In the genomic region with DNA sequence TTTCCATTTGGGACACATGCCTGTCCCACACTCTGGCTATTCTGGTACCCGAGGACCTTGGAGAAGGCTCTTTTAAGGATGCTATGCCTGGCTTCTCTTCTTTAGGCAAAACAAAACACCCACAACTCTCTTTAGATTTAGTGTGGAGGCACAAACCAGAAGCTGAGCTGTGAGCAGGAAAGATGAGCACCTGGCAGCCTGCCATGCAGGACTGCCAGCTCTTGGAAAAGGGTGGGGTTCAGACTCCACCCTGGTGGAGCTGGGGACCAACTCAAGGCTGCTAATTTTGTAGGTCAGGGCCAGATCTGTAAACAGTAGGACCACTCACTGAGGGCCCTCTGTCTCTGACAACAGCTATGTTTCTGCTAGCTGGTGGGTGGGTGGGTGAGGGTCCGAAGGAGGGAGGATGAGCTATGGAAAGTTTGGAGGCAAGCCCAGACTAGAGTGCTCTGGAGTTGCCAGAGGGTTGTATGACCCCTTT, we compare ENCODE assay signal across 8 mouse cellular contexts. TPM values are rescaled to one million over a fixed set of nuclear protein-coding genes. Genes with fewer than 3 reads are reported as not detected.
DNase-seq lines count a peak whose midpoint lies in the region; ATAC-seq and TF ChIP-seq lines count a peak whose summit lies in the region.

No protein-coding gene starts in this region.

- TF ChIP-seq CTCF in liver, postnatal 0 days (IDR thresholded peaks at IDR 0.05; ENCODE audit: low read depth) = no peak

- no peaks in the 10 kb centered on the region for H3K27me3 ChIP-seq in hindbrain, embryonic 15.5 days
- no peaks in the 10 kb centered on the region for H3K27me3 ChIP-seq in hindbrain, embryonic 11.5 days (ENCODE audit: control insufficient read depth, insufficient read depth, low read length)
- no peaks in the 10 kb centered on the region for H3K27me3 ChIP-seq in erythroblast, embryonic 14.5 days (ENCODE audit: control insufficient read depth)
- H3K27me3 ChIP-seq in liver, postnatal 0 days (ENCODE audit: insufficient read depth, low read length) = no peaks in the 10 kb centered on the region

- no peak overlapping the region for H3K9ac ChIP-seq in hindbrain, embryonic 15.5 days
- H3K9ac ChIP-seq in hindbrain, embryonic 11.5 days (ENCODE audit: low read depth, low read length) = no peak overlapping the region
- 0 out of 2 replicates have a peak overlapping the region, but pooled peaks have one; percentile 9 for H3K9ac ChIP-seq in liver, postnatal 0 days (replicated peaks)

- WGBS in hindbrain, embryonic 15.5 days = 63% methylated on average over 2 of the region's 2 CpGs
- WGBS in hindbrain, embryonic 11.5 days = 85% methylated on average over 2 of the region's 2 CpGs
- 61% methylated on average over 2 of the region's 2 CpGs for WGBS in liver, postnatal 0 days (ENCODE audit: insufficient replicate concordance)

- no peaks in the 10 kb centered on the region for H3K9me3 ChIP-seq in hindbrain, embryonic 15.5 days
- H3K9me3 ChIP-seq in hindbrain, embryonic 11.5 days (ENCODE audit: control insufficient read depth, low read length) = no peaks in the 10 kb centered on the region
- H3K9me3 ChIP-seq in erythroblast, embryonic 14.5 days (ENCODE audit: control insufficient read depth, low read length) = no peaks in the 10 kb centered on the region
- H3K9me3 ChIP-seq in liver, postnatal 0 days (ENCODE audit: low read length) = no peaks in the 10 kb centered on the region

- peaks cover 23% of the 10 kb centered on the region for H3K4me1 ChIP-seq in hindbrain, embryonic 15.5 days (replicated peaks)
- H3K4me1 ChIP-seq in hindbrain, embryonic 11.5 days (replicated peaks; ENCODE audit: control insufficient read depth, insufficient read depth, low read length) = no peaks in the 10 kb centered on the region
- peaks cover 90% of the 10 kb centered on the region for H3K4me1 ChIP-seq in erythroblast, embryonic 14.5 days (ENCODE audit: control insufficient read depth)
- H3K4me1 ChIP-seq in liver, postnatal 0 days (ENCODE audit: insufficient read depth) = peaks cover 56% of the 10 kb centered on the region

- no peak for DNase-seq in hindbrain, embryonic 11.5 days (ENCODE audit: low spot score)
- DNase-seq in adrenal gland, postnatal 36 days = peak; percentile 49 to 74
- peak; percentile 81 for DNase-seq in liver, postnatal 0 days
- DNase-seq in urinary bladder, postnatal 36 days (ENCODE audit: low spot score in 2 of 2) = no peak
- no peak for DNase-seq in B cell, adult 2 months
- DNase-seq in testis, postnatal 10 days (ENCODE audit: low spot score) = no peak

- ATAC-seq in hindbrain, embryonic 15.5 days (ENCODE audit: low FRiP score, low read depth) = 0 out of 2 replicates have a peak, but pooled peaks have one; percentile 16
- no peak for ATAC-seq in hindbrain, embryonic 11.5 days (ENCODE audit: low FRiP score)
- peak; percentile 69 for ATAC-seq in liver, postnatal 0 days

- TF ChIP-seq EP300 in liver, postnatal 0 days (IDR thresholded peaks at IDR 0.05; ENCODE audit: low read depth) = peak; percentile 11; the same call in 1 of the 2 replicates

- H3K4me3 ChIP-seq in hindbrain, embryonic 15.5 days = no peak overlapping the region
- H3K4me3 ChIP-seq in hindbrain, embryonic 11.5 days (ENCODE audit: low read depth, low read length) = no peak overlapping the region
- peak overlapping the region; percentile 57 for H3K4me3 ChIP-seq in erythroblast, embryonic 14.5 days (replicated peaks)
- peak overlapping the region; percentile 23 for H3K4me3 ChIP-seq in liver, postnatal 0 days (ENCODE audit: low read depth, low read length)

- peak overlapping the region; percentile 70 for H3K27ac ChIP-seq in hindbrain, embryonic 15.5 days (replicated peaks)
- no peak overlapping the region for H3K27ac ChIP-seq in hindbrain, embryonic 11.5 days (ENCODE audit: low read depth, low read length)
- H3K27ac ChIP-seq in liver, postnatal 0 days (ENCODE audit: low read depth) = peak overlapping the region; percentile 52

- H3K36me3 ChIP-seq in hindbrain, embryonic 15.5 days = no peaks in the 10 kb centered on the region
- H3K36me3 ChIP-seq in hindbrain, embryonic 11.5 days (ENCODE audit: control insufficient read depth, insufficient read depth, low read length) = no peaks in the 10 kb centered on the region
- peaks cover 98% of the 10 kb centered on the region for H3K36me3 ChIP-seq in erythroblast, embryonic 14.5 days (ENCODE audit: control insufficient read depth)
- peaks cover 21% of the 10 kb centered on the region for H3K36me3 ChIP-seq in liver, postnatal 0 days (replicated peaks; ENCODE audit: insufficient read depth, low read length)

- H3K4me2 ChIP-seq in hindbrain, embryonic 15.5 days = no peak overlapping the region
- H3K4me2 ChIP-seq in hindbrain, embryonic 11.5 days (replicated peaks; ENCODE audit: low read depth, low read length) = no peak overlapping the region
- H3K4me2 ChIP-seq in liver, postnatal 0 days (ENCODE audit: low read depth, low read length) = peak overlapping the region; percentile 66

RNA-seq across cellular contexts. Expression of gene Ampd3, which starts 13.3 kb away (rescaled TPM):
- polyA plus RNA-seq in hindbrain, embryonic 15.5 days (2015; fragmentation: Nextera tagmentation; extraction: Ambion mirVana) = 11.9 TPM in 2 replicates
- polyA plus RNA-seq in hindbrain, embryonic 11.5 days (2014; fragmentation: Nextera tagmentation; extraction: Ambion mirVana) = 1.3 and 1.4 TPM in 2 replicates
- 10 to 100 TPM; 13.9 to 14.7 TPM for total RNA-seq in adrenal gland, postnatal 36 days (2021)
- 2.6 and 4.3 TPM in 2 replicates for polyA plus RNA-seq in erythroblast, embryonic 14.5 days (2012)
- polyA plus RNA-seq in liver, postnatal 0 days (2015; fragmentation: Nextera tagmentation; extraction: Ambion mirVana) = 12.3 and 16.6 TPM in 2 replicates

Comparison
In these comparisons a context has a peak if more than half of its experiments do, and no peak if none do; other contexts are left out.
1. H3K4me3 ChIP-seq: peak in erythroblast, embryonic 14.5 days (single experiment) and liver, postnatal 0 days (single experiment); none in hindbrain, embryonic 15.5 days (single experiment) and hindbrain, embryonic 11.5 days (single experiment).
2. DNase-seq: peak in adrenal gland, postnatal 36 days (2 of 2) and liver, postnatal 0 days (single experiment); none in hindbrain, embryonic 11.5 days (single experiment), urinary bladder, postnatal 36 days (0 of 2), B cell, adult 2 months (0 of 2) and testis, postnatal 10 days (single experiment).